Mouse (Mus musculus) midbrain, embryonic 14.5 days (tissue): ENCODE results near the gene Crybg3. TPM values are rescaled to one million over a fixed set of nuclear protein-coding genes. Genes with fewer than 3 reads are reported as not detected.

Experiments
- ATAC-seq: fragments of 200-750 bp; cut with Nextera tagmentation; 2 replicates; pipeline ENCODE4 v1.8.0; 2017; ENCODE audit warnings: moderate number of reproducible peaks, moderate library complexity; ENCODE audit not compliant: low FRiP score, low TSS enrichment
- DNase-seq: peaks from one replicate; pipeline ENCODE4 v3.0.0-alpha.2; 2015
- H3K27ac ChIP-seq: fragments of 300-500 bp; sonication (generic); replicated peaks from 2 replicates; pipeline ENCODE4 v1.5.1; 2014; ENCODE audit warnings: mild to moderate bottlenecking, low read depth, low read length, moderate library complexity
- H3K27me3 ChIP-seq: fragments of 300-500 bp; sonication (generic); 2 replicates; pipeline ENCODE4 v1.6.1; 2014; ENCODE audit warnings: low read length, control low read depth, mixed read lengths; ENCODE audit not compliant: control insufficient read depth, insufficient read depth
- H3K36me3 ChIP-seq: fragments of 300-500 bp; sonication (generic); 2 replicates; pipeline ENCODE4 v1.6.1; 2014; ENCODE audit warnings: low read length, control low read depth; ENCODE audit not compliant: control insufficient read depth, insufficient read depth
- H3K4me1 ChIP-seq: fragments of 300-500 bp; sonication (generic); 2 replicates; pipeline ENCODE4 v1.6.1; 2014; ENCODE audit warnings: mild to moderate bottlenecking, antibody characterized with exemption, low read length, control low read depth; ENCODE audit not compliant: control insufficient read depth, insufficient read depth
- H3K4me2 ChIP-seq: fragments of 300-500 bp; sonication (generic); 2 replicates; pipeline ENCODE4 v1.6.1; 2014; ENCODE audit warnings: mild to moderate bottlenecking, low read length, moderate library complexity
- H3K4me3 ChIP-seq: fragments of 300-500 bp; sonication (generic); replicated peaks from 2 replicates; pipeline ENCODE4 v1.5.1; 2014; ENCODE audit warnings: low read depth, low read length
- H3K9ac ChIP-seq: fragments of 300-500 bp; sonication (generic); replicated peaks from 2 replicates; pipeline ENCODE4 v1.6.1; 2014; ENCODE audit warnings: mild to moderate bottlenecking, low read length, moderate library complexity
- H3K9me3 ChIP-seq: fragments of 300-500 bp; sonication (generic); 2 replicates; pipeline ENCODE4 v1.6.1; 2016; ENCODE audit warnings: low read length, control low read depth, mixed read lengths; ENCODE audit not compliant: control insufficient read depth
- WGBS: fragments of 180-500 bp; shearing (Covaris S2); extraction: QIAGEN DNeasy Blood & Tissue Kit; methylation state at CpG from one replicate; pipeline ENCODE4 v1.1.7; 2014; 5-methylcytosine and 5-hydroxymethylcytosine counted together
- polyA plus RNA-seq: library from polyadenylated mRNA; unstranded; fragments of >200 nt; fragmentation: Nextera tagmentation; extraction: Ambion mirVana; gene quantifications from 2 replicates; pipeline ENCODE4 v1.2.1, GENCODE M21; 2014

Gene Crybg3
- polyA plus RNA-seq, 1 experiment from 2014 or later, result 3.1 TPM

DNA sequence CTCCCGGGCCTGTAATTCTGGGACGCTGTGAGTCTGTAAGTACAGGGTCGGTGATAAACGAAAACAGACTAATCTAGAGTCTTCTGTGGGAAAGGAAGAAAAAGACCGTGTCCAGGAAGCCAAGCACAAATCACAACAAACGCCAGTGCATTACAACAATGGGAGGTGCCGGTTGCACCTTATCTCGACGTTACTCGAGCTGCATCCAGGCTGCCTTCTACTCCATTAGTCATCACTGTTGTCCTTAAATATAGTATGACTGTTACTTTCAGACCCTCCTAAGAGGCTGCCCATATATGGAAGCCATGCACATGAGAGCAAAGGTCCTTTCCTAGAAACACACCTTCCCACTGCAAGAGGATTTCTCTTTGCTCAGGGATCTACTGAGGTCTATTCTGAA is 13.0 kb downstream of the Crybg3 start:
- no peak for DNase-seq
- Histone ChIP-seq H3K36me3 (no peaks in the 10 kb centered on the region), H3K27ac (no peak overlapping the region), H3K4me1 (no peaks in the 10 kb centered on the region), H3K27me3 (no peaks in the 10 kb centered on the region), H3K4me3 (no peak overlapping the region), H3K9me3 (no peaks in the 10 kb centered on the region), H3K4me2 (no peak overlapping the region), H3K9ac (no peak overlapping the region)
- WGBS, result 92% methylated on average over 10 of the region's 10 CpGs
- no peak for ATAC-seq

DNA sequence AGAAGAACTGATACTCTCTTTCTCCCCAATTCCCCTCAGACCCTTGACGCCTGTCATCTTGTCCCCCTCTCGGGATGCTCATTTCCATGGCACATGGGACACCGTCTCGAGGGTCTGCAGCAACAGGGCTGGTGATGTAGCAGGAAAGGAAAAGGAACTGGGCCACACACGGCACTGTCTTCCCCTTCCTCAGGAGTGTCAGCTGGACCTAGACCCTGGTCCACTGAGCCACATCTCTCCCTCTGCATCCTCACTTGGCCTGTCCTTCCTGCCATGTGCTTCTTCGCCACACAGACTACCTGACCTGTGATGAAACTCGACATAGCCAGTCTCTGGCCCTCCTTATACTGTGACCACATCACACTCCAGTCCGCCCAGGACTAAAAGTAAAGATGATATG is 13.9 kb downstream of the Crybg3 start:
- Histone ChIP-seq H3K4me1 (no peaks in the 10 kb centered on the region), H3K9me3 (no peaks in the 10 kb centered on the region), H3K4me2 (no peak overlapping the region), H3K36me3 (no peaks in the 10 kb centered on the region), H3K27ac (no peak overlapping the region), H3K27me3 (no peaks in the 10 kb centered on the region), H3K4me3 (no peak overlapping the region), H3K9ac (no peak overlapping the region)
- 89% methylated on average over 8 of the region's 8 CpGs for WGBS
- ATAC-seq, result 0 out of 2 replicates have a peak, but pooled peaks have one; percentile 11
- no peak for DNase-seq

DNA sequence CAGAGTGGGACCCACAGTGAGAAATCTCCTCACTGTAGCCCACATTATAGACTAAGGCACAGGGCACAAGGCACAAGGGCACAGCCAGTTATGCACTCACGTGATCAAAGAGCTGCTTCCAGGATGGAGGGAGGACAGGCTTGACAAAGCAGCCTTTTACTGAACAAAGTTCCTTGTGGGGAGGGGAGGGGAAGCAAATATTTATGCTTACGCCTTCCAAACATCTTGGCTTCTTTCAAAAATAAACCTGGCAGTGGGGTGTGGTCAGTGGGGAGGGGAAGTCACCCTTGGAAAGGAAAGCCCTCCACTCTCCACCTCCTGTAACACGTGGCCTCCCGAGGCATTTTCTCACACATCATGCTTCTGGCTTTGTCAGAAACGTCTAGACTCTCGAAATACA is 14.5 kb downstream of the Crybg3 start:
- ATAC-seq, result no peak
- 70% methylated on average over 6 of the region's 6 CpGs for WGBS
- Histone ChIP-seq H3K9ac (no peak overlapping the region), H3K9me3 (no peaks in the 10 kb centered on the region), H3K4me2 (no peak overlapping the region), H3K4me1 (no peaks in the 10 kb centered on the region), H3K27me3 (no peaks in the 10 kb centered on the region), H3K4me3 (no peak overlapping the region), H3K27ac (no peak overlapping the region), H3K36me3 (no peaks in the 10 kb centered on the region)
- DNase-seq, result no peak

DNA sequence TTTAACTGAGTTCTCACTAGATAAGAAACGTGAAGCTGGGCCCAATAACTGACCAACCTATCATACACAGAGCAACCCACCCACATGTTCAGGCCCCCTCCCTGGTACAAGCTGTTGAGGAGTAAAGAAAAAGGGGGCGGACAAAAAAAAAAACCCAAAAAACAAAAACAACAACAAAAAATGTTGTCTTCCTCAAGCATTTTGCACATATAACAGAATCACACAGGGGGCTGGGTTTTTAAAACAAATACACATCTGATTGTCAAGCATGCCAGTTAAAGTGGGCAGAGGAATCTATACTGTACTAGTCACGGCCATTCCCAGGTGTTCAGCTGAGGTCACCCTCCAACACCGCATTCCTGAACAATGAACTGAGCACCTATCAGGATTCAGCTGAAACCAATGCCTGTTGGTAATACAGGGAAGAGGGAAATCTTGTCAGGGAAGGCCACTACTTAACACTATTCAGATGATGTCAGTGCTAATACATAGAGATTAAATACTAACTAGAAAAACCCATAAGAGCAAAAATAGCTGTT is 15.0 kb downstream of the Crybg3 start:
- 83% methylated on average over 4 of the region's 4 CpGs for WGBS
- H3K4me3 ChIP-seq, result no peak overlapping the region
- ATAC-seq, result no peak

DNA sequence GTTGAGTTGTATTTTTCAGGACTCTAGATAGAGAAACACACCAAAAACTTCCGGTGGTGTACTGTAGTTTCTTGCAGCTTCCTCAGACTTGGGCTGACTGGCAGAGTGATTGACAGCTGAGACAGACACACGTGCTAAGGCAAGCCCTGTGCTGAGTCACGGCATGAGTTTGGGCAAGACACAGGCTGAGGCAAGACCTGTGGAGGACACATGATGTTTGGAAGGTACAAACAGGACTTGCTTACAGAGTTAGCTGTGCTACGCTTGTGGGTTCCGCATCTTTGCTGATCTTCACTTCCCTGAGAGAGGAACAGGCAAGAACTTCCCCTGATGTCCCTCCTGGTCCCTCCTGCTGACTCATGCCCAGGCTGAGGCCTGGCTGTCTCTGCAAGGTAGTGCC is 17.3 kb downstream of the Crybg3 start:
- Histone ChIP-seq H3K36me3 (no peaks in the 10 kb centered on the region), H3K4me3 (no peak overlapping the region), H3K4me2 (no peak overlapping the region), H3K9ac (no peak overlapping the region), H3K27ac (no peak overlapping the region), H3K9me3 (no peaks in the 10 kb centered on the region), H3K27me3 (no peaks in the 10 kb centered on the region), H3K4me1 (no peaks in the 10 kb centered on the region)
- DNase-seq (no peak), ATAC-seq (no peak)
- WGBS, result 86% methylated on average over 5 of the region's 5 CpGs

More for the DNA sequence above, 15.0 kb downstream of the Crybg3 start:
- Histone ChIP-seq H3K27me3 (no peaks in the 10 kb centered on the region), H3K36me3 (no peaks in the 10 kb centered on the region), H3K27ac (no peak overlapping the region), H3K4me2 (no peak overlapping the region), H3K9me3 (no peaks in the 10 kb centered on the region), H3K4me1 (no peaks in the 10 kb centered on the region), H3K9ac (no peak overlapping the region)
- DNase-seq, result no peak

DNA sequence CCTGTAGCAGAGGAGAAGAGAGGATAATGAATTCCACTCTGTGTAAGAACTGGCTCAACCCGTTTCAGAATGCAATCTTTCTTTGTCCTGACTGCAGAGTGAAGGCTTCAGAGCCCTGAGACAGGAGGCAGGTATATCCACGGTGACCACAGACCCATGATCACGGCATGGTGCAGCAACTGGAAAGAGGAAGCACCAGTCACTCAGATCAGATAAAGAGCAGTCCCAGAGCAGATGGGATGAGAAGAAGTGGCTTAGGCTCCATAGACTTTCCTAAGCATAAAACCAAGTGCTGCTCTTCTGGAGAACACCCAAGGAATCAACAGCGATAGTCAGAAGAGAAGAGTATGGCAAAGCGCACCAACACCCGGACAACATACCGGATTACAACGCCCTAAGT is 21.5 kb downstream of the Crybg3 start:
- H3K27ac ChIP-seq, result no peak overlapping the region
- H3K9me3 ChIP-seq, result no peaks in the 10 kb centered on the region
- no peak for ATAC-seq
- H3K4me2 ChIP-seq, result no peak overlapping the region
- H3K36me3 ChIP-seq, result no peaks in the 10 kb centered on the region
- WGBS, result 86% methylated on average over 8 of the region's 8 CpGs
- H3K4me3 ChIP-seq, result no peak overlapping the region
- no peaks in the 10 kb centered on the region for H3K4me1 ChIP-seq
- H3K27me3 ChIP-seq, result no peaks in the 10 kb centered on the region
- no peak for DNase-seq
- H3K9ac ChIP-seq, result no peak overlapping the region

DNA sequence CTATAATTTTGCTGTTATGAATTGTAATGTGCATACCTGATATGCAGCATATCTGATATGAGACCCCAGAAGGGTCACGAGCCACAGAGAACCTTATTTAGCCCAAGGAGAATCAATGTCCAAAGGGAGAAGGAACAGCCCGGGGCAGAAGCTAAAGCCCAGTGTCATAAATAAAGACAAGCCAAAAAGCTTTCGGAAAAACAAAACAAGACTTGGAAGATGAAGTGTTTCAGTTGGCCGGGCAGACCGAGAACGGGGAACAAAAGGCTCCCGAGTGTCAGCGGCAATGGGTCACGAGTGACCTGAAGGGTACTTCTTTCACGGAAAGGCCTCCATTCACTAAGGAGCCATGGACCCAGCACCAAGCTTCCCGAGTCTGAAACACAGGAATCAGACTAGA is 26.8 kb downstream of the Crybg3 start:
- Histone ChIP-seq H3K4me1 (no peaks in the 10 kb centered on the region), H3K4me3 (no peak overlapping the region), H3K4me2 (no peak overlapping the region), H3K27me3 (no peaks in the 10 kb centered on the region), H3K36me3 (no peaks in the 10 kb centered on the region), H3K9ac (no peak overlapping the region), H3K9me3 (no peaks in the 10 kb centered on the region), H3K27ac (no peak overlapping the region)
- 77% methylated on average over 11 of the region's 11 CpGs for WGBS
- DNase-seq (no peak), ATAC-seq (no peak)

DNA sequence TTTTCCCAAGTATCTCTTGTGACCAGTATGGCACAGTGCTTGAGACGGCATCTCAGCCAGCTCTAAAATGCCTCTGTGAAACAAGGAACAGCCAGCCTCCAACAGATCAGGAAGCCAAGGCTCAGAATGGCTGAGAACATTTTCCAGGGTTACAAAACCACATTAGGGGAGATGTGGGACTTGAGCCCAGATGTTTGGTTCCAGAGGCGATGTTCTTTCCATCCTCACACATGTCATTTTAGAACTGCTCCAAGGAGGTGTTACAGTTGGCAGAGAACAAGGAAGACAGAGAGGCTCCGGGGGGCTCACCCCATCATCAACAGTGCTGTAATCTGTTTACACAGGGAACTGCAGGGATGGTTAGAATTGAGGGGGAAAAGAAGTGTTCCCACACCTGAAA is 28.1 kb downstream of the Crybg3 start:
- Histone ChIP-seq H3K9ac (no peak overlapping the region), H3K4me1 (no peaks in the 10 kb centered on the region), H3K4me2 (no peak overlapping the region), H3K27me3 (no peaks in the 10 kb centered on the region), H3K4me3 (no peak overlapping the region), H3K27ac (no peak overlapping the region), H3K9me3 (no peaks in the 10 kb centered on the region), H3K36me3 (no peaks in the 10 kb centered on the region)
- DNase-seq, result no peak
- 95% methylated on average over 3 of the region's 3 CpGs for WGBS
- ATAC-seq, result no peak

DNA sequence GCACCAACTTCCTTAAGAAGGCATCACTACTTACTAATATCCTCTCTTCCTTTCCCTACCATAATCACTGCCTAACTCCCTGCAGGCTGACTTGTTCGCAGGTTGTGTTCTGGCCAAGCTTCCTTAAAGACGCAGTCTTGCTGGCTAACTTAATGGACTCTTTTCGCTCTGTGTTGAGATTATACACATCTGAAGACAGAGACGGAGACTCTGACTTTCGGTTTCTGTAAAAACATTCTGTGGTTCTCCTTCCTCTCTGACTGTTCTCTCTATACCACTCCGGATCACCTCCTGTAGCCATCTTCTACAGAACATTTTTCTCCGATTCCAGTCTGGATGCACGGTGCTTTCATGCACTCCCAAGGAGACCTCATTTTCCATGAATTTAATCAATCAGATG is 30.0 kb downstream of the Crybg3 start:
- WGBS, result 99% methylated on average over 8 of the region's 8 CpGs
- ATAC-seq (no peak), DNase-seq (no peak)
- no peak overlapping the region for H3K4me3 ChIP-seq
- no peak overlapping the region for H3K9ac ChIP-seq
- no peaks in the 10 kb centered on the region for H3K9me3 ChIP-seq
- H3K4me2 ChIP-seq, result no peak overlapping the region
- no peak overlapping the region for H3K27ac ChIP-seq
- no peaks in the 10 kb centered on the region for H3K27me3 ChIP-seq
- no peaks in the 10 kb centered on the region for H3K36me3 ChIP-seq
- H3K4me1 ChIP-seq, result no peaks in the 10 kb centered on the region
